Mouse (Mus musculus): Measurements from ENCODE around the gene Tstd2.

DNA sequence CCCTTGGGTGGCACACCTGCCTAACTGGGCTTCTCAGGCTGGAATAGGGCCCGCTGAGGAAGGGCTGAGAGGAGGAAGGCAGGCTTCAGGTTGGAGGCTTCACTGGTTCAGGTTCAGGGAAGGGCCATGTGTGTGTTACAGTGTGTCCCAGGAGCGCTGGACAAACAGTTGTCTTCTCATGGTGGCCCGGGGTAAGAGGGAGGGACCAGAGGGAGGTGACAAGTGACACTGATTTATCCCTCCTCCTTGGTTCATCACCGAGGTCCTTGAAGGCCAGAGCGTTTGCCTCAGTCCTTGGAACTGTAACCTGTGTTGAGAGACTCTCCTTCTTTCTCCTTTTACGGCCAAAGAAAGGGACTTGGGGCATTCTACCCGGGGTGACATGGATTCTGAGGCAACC is 38.0 kb downstream of the Tstd2 start:
- TF ChIP-seq CTCF (IDR thresholded peaks at IDR 0.05; ENCODE audit: extremely low read depth, insufficient read depth, insufficient read length, insufficient replicate concordance) (no peak), POLR2A (IDR thresholded peaks at IDR 0.05; ENCODE audit: low read depth, low read length) (no peak)

Measured in spleen, adult 2 months (tissue).